Mouse (Mus musculus) midbrain, embryonic 12.5 days (tissue): ENCODE measurements around the gene Kif17. TPM values are rescaled to one million over a fixed set of nuclear protein-coding genes. Genes with fewer than 3 reads are reported as not detected.

Experiments used
- ATAC-seq: fragments of 200-750 bp; cut with Nextera tagmentation; 2 replicates; pipeline ENCODE4 v1.8.0; 2017; ENCODE audit warnings: low read depth, moderate TSS enrichment, moderate library complexity; ENCODE audit not compliant: low FRiP score
- H3K27ac ChIP-seq: fragments of 300-500 bp; sonication (generic); replicated peaks from 2 replicates; pipeline ENCODE4 v1.5.1; 2016; ENCODE audit warnings: mild to moderate bottlenecking
- H3K27me3 ChIP-seq: fragments of 300-500 bp; sonication (generic); 2 replicates; pipeline ENCODE4 v1.6.1; 2016; ENCODE audit warnings: mild to moderate bottlenecking
- H3K36me3 ChIP-seq: fragments of 300-500 bp; sonication (generic); 2 replicates; pipeline ENCODE4 v1.6.1; 2016
- H3K4me1 ChIP-seq: fragments of 300-500 bp; sonication (generic); 2 replicates; pipeline ENCODE4 v1.6.1; 2016
- H3K4me2 ChIP-seq: fragments of 300-500 bp; sonication (generic); replicated peaks from 2 replicates; pipeline ENCODE4 v1.6.1; 2016; ENCODE audit warnings: mild to moderate bottlenecking, moderate library complexity
- H3K4me3 ChIP-seq: fragments of 300-500 bp; sonication (generic); 2 replicates; pipeline ENCODE4 v1.5.1; 2016; ENCODE audit warnings: mild to moderate bottlenecking
- H3K9ac ChIP-seq: fragments of 300-500 bp; sonication (generic); replicated peaks from 2 replicates; pipeline ENCODE4 v1.6.1; 2016; ENCODE audit warnings: mild to moderate bottlenecking, moderate library complexity
- H3K9me3 ChIP-seq: fragments of 300-500 bp; sonication (generic); 2 replicates; pipeline ENCODE4 v1.6.1; 2016; ENCODE audit warnings: mild to moderate bottlenecking
- WGBS: fragments of 180-500 bp; shearing (Covaris S2); methylation state at CpG from one replicate; pipeline ENCODE4 v1.1.7; 2016; 5-methylcytosine and 5-hydroxymethylcytosine counted together
- polyA plus RNA-seq: library from polyadenylated mRNA; unstranded; fragments of >200 nt; fragmentation: Nextera tagmentation; extraction: Ambion mirVana; gene quantifications from 2 replicates; pipeline ENCODE4 v1.2.1, GENCODE M21; 2016

Gene Kif17
- polyA plus RNA-seq, result 0.63 and 1.2 TPM in 2 replicates

DNA sequence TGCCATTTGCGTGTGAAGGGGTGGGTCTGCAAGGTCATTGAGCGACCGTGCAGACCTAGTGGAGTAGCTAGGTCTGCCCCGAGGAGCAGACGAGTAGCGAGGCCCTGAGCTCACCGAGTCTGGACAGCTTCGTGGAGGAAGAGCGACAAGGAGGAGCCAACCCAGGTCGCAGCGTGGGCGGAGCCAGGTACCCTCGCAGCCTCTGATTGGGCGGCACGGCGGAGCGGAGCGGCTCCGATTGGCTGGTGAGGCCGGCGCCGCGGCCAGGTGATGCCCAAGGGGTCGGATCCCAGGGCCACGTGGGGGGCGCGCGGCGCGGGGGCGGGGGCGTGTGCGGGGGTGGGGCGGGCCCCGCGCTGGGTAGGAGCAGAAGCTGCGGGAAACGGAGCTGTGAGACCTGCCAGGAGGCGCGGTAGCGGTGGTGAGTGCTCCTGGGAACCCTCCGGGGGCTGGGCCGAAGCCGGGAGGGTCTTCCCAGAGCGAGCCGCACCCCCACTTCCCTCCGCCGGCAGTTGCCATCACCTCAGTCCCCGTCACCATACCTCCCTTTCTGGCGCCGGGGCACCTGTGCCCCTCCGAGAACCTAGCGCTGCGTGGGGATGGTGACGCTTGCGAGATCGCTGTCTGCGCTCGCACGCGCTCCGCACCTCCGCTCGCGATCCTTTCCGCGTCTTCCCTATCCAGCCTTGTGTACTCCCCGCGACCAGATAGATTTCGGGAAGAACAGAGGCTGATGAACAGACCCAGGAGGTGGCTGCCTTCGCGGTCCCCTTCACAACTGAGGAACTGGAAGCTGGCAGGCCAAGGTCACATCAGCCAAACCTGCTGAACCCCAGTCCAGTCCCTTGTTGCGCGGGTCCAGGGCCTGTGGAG, at the start of gene Kif17, which contains the start of gene Sh2d5:
Gene Kif17 (plus strand): TSS at position 348 of the 873 bp plus-strand sequence.
Gene Sh2d5 (plus strand): TSS at position 316 of the 873 bp plus-strand sequence.
- H3K27me3 ChIP-seq, result peaks cover 69% of the 10 kb centered on the region
- H3K27ac ChIP-seq, result peak within 1 kb of the TSS; percentile 31
- peak within 1 kb of the TSS; percentile 52 for H3K9ac ChIP-seq
- peak within 1 kb of the TSS; percentile 57 for H3K4me3 ChIP-seq
- peak within 1 kb of the TSS; percentile 96 for H3K4me2 ChIP-seq
- 1% methylated on average over 72 of the region's 74 CpGs for whole genome bisulfite sequencing
- ATAC-seq, result peak; percentile 87
- H3K4me1 ChIP-seq, result peaks cover 32% of the 10 kb centered on the region
- peaks cover 24% of the 10 kb centered on the region for H3K36me3 ChIP-seq
- no peaks in the 10 kb centered on the region for H3K9me3 ChIP-seq

- 94% methylated on average over 3 of the region's 3 CpGs for WGBS
- no peaks in the 10 kb centered on the region for H3K4me1 ChIP-seq
- H3K36me3 ChIP-seq, result peaks cover 91% of the 10 kb centered on the region
These were observed 49.5 kb upstream of the Kif17 start for GRCm38 (mm10) chr4:138200769-138201168.

GRCm38 (mm10) chr4:138201696-138202095, 48.5 kb upstream of the Kif17 start:
- Histone ChIP-seq H3K27me3 (no peaks in the 10 kb centered on the region), H3K36me3 (peaks cover 88% of the 10 kb centered on the region), H3K9ac (no peak overlapping the region), H3K9me3 (no peaks in the 10 kb centered on the region), H3K4me2 (no peak overlapping the region), H3K4me3 (no peak overlapping the region), H3K27ac (no peak overlapping the region), H3K4me1 (no peaks in the 10 kb centered on the region)
- ATAC-seq, result no peak
- WGBS, result 91% methylated on average over 9 of the region's 9 CpGs

More at GRCm38 (mm10) chr4:138200769-138201168, 49.5 kb upstream of the Kif17 start:
- H3K27me3 ChIP-seq, result no peaks in the 10 kb centered on the region
- no peak overlapping the region for H3K27ac ChIP-seq
- H3K4me2 ChIP-seq, result no peak overlapping the region
- no peaks in the 10 kb centered on the region for H3K9me3 ChIP-seq
- H3K9ac ChIP-seq, result no peak overlapping the region
- no peak for ATAC-seq
- no peak overlapping the region for H3K4me3 ChIP-seq

DNA sequence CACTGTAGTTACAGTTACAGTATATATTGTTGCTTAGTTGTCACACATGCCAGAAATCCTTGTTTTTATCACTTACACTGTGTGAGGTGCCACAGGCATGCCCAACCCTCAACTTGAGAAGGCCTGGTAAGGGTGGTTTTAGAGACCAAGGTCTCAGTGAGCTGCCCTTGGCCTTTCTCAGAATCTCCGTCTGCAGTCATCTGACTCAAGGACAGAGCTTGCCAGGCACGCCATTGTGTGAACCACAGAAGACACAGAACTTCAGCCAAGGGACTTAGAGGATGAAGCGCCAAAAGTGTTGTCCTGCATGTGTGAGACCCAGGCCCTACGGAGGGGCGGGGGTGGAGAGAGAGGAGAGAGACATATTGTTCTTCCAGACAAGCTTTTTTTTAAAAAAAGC, 40.1 kb upstream of the Kif17 start:
- ATAC-seq, result no peak
- Histone ChIP-seq H3K4me2 (no peak overlapping the region), H3K9me3 (no peaks in the 10 kb centered on the region), H3K36me3 (peaks cover 44% of the 10 kb centered on the region), H3K4me1 (no peaks in the 10 kb centered on the region), H3K9ac (no peak overlapping the region), H3K4me3 (no peak overlapping the region), H3K27me3 (no peaks in the 10 kb centered on the region), H3K27ac (no peak overlapping the region)
- 91% methylated on average over 5 of the region's 5 CpGs for WGBS

DNA sequence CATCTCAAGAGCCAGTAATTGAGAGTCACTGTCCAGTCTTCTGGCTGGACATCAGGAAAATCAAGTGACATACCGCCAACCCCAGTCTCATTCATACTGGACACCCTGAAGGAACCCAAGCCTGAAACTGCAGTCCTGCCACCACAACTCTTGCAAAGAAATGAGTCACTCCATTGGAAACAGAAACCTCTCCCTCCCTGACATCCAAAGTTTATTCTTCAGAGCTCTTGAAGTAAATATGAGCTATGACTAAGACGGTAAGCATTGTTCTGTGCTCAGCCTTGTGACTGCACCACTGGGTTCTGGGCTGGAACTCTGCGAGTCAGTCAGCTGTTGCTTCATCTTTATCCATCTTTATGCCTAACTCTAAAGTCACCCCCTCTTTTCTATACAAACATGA, 36.4 kb upstream of the Kif17 start:
- WGBS, result 93% methylated on average over 3 of the region's 3 CpGs
- Histone ChIP-seq H3K4me1 (peaks cover 18% of the 10 kb centered on the region), H3K9me3 (no peaks in the 10 kb centered on the region), H3K4me3 (no peak overlapping the region), H3K27me3 (no peaks in the 10 kb centered on the region), H3K27ac (no peak overlapping the region), H3K9ac (no peak overlapping the region), H3K36me3 (peaks cover 18% of the 10 kb centered on the region), H3K4me2 (no peak overlapping the region)
- no peak for ATAC-seq

DNA sequence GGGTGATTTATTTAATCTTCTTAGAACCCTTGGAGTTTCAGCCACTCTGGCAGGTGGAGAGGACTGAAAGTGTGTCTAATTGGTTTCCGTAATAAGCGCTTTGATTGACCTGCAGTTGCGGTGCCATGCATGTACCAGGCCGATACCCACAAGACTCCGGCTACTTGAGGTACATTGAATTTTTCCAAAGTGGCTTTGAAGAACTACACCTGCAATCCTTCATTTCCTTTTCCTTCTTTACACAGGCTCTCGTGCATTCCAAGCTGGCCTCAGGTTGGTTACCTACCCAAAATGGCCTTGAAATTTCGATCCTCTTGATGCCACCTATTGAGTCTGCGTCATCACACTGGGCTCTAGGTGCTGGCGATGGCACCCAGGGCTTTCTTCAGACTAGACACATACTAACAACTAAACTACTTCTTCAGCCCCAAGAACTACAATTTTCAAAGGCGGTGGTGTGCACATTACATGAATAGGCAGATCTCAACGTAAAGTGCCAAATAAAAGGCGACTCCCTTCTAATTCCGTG, 34.5 kb upstream of the Kif17 start:
- Histone ChIP-seq H3K9me3 (no peaks in the 10 kb centered on the region), H3K4me1 (peaks cover 34% of the 10 kb centered on the region), H3K4me2 (peak overlapping the region; percentile 70), H3K27me3 (no peaks in the 10 kb centered on the region), H3K27ac (peak overlapping the region; percentile 100), H3K9ac (peak overlapping the region; percentile 98), H3K4me3 (peak overlapping the region; percentile 93), H3K36me3 (0 out of 2 replicates have a peak, but pooled peaks cover 7% of the 10 kb centered on the region)
- no peak for ATAC-seq
- 50% methylated on average over 13 of the region's 13 CpGs for WGBS

GRCm38 (mm10) chr4:138216200-138216890, 33.9 kb upstream of the Kif17 start, which contains the start of gene Hp1bp3:
TSS of gene Hp1bp3 (plus strand) at chr4:138216296.
- Histone ChIP-seq H3K27me3 (no peaks in the 10 kb centered on the region), H3K27ac (peak within 1 kb of the TSS; percentile 100), H3K4me1 (peaks cover 34% of the 10 kb centered on the region), H3K36me3 (0 out of 2 replicates have a peak, but pooled peaks cover 7% of the 10 kb centered on the region), H3K9me3 (no peaks in the 10 kb centered on the region), H3K4me2 (peak within 1 kb of the TSS; percentile 71), H3K4me3 (peak within 1 kb of the TSS; percentile 93), H3K9ac (peak within 1 kb of the TSS; percentile 98)
- WGBS, result 1% methylated on average over 78 of the region's 84 CpGs
- ATAC-seq, result peak; percentile 82

GRCm38 (mm10) chr4:138216891-138217392, 33.3 kb upstream of the Kif17 start:
- Histone ChIP-seq H3K4me3 (peak overlapping the region; percentile 93), H3K4me1 (peaks cover 34% of the 10 kb centered on the region), H3K4me2 (peak overlapping the region; percentile 71), H3K36me3 (peaks cover 7% of the 10 kb centered on the region; the same call in 1 of the 2 replicates), H3K27me3 (no peaks in the 10 kb centered on the region), H3K9me3 (no peaks in the 10 kb centered on the region), H3K27ac (peak overlapping the region; percentile 100), H3K9ac (peak overlapping the region; percentile 98)
- peak; percentile 96 for ATAC-seq
- under 1% methylated on average over 35 of the region's 68 CpGs for WGBS

GRCm38 (mm10) chr4:138217441-138217840, 32.8 kb upstream of the Kif17 start:
- H3K4me3 ChIP-seq, result peak overlapping the region; percentile 93
- WGBS, result under 1% methylated on average over 35 of the region's 36 CpGs
- H3K27me3 ChIP-seq, result no peaks in the 10 kb centered on the region
- H3K9me3 ChIP-seq, result no peaks in the 10 kb centered on the region
- peak overlapping the region; percentile 100 for H3K27ac ChIP-seq
- peak; percentile 8; the same call in 1 of the 2 replicates for ATAC-seq
- H3K9ac ChIP-seq, result peak overlapping the region; percentile 98
- peak overlapping the region; percentile 71 for H3K4me2 ChIP-seq
- H3K36me3 ChIP-seq, result peaks cover 12% of the 10 kb centered on the region
- peaks cover 34% of the 10 kb centered on the region for H3K4me1 ChIP-seq

DNA sequence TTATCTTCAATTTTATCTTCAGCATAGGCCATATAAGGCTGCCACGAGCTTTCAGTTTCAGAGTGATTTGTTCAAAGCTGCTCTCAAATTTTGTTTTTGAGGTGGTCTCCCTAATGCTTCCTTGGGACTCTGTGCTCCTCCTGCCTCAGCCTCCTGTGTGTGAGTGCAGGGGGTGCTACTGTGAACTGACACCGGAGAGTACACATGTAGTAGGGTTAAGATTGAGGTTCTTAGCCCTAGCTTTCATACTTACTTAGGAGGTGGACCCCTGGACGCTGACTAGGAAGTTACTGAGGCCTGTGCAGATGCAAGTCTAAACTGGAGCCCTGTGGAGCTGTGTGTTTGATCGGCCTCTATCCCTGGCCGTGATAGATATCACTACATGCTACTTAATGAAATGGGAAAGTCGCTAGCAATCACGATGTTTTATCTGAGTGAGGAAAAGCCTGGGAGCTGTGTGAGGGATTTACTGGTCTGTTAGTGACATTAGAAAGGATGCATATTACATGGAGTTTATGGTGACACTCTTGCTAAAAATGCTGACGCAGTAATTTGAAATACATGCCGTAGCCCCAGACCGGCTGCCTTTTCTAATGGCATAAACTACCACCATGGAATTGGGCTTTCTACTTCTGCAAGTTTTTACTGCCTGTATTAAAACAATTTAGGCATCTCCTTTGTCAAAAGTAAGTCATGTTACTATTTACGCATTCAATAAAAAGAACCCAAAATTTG, 32.1 kb upstream of the Kif17 start:
- Histone ChIP-seq H3K27me3 (no peaks in the 10 kb centered on the region), H3K36me3 (peaks cover 19% of the 10 kb centered on the region), H3K4me2 (peak overlapping the region; percentile 71), H3K4me3 (peak overlapping the region; percentile 93), H3K4me1 (peaks cover 34% of the 10 kb centered on the region), H3K9ac (peak overlapping the region; percentile 98), H3K9me3 (no peaks in the 10 kb centered on the region), H3K27ac (peak overlapping the region; percentile 100; the same call in 1 of the 2 replicates)
- ATAC-seq, result no peak
- 84% methylated on average over 11 of the region's 11 CpGs for WGBS

GRCm38 (mm10) chr4:138219331-138219730, 30.9 kb upstream of the Kif17 start:
- 85% methylated on average over 5 of the region's 5 CpGs for WGBS
- Histone ChIP-seq H3K36me3 (peaks cover 31% of the 10 kb centered on the region), H3K27ac (no peak overlapping the region), H3K4me1 (peaks cover 34% of the 10 kb centered on the region), H3K4me3 (no peak overlapping the region), H3K27me3 (no peaks in the 10 kb centered on the region), H3K9ac (no peak overlapping the region; the same call in 1 of the 2 replicates), H3K9me3 (no peaks in the 10 kb centered on the region), H3K4me2 (no peak overlapping the region)
- no peak for ATAC-seq
